Mouse (Mus musculus) forebrain, embryonic 12.5 days (tissue): Measurements from ENCODE around the gene Tmod1. TPM values are rescaled to one million over a fixed set of nuclear protein-coding genes. Genes with fewer than 3 reads are reported as not detected.

Source experiments
- ATAC-seq: fragments of 200-750 bp; cut with Nextera tagmentation; 2 replicates; pipeline ENCODE4 v1.8.0; 2017; ENCODE audit warnings: moderate TSS enrichment; ENCODE audit not compliant: low FRiP score
- H3K27ac ChIP-seq: fragments of 300-500 bp; sonication (generic); 2 replicates; pipeline ENCODE4 v1.5.1; 2016; ENCODE audit warnings: mild to moderate bottlenecking
- H3K27me3 ChIP-seq: fragments of 300-500 bp; sonication (generic); 2 replicates; pipeline ENCODE4 v1.6.1; 2016; ENCODE audit warnings: mild to moderate bottlenecking
- H3K36me3 ChIP-seq: fragments of 300-500 bp; sonication (generic); replicated peaks from 2 replicates; pipeline ENCODE4 v1.6.1; 2016; ENCODE audit warnings: mild to moderate bottlenecking
- H3K4me1 ChIP-seq: fragments of 300-500 bp; sonication (generic); 2 replicates; pipeline ENCODE4 v1.6.1; 2016
- H3K4me2 ChIP-seq: fragments of 300-500 bp; sonication (generic); 2 replicates; pipeline ENCODE4 v1.6.1; 2016; ENCODE audit warnings: mild to moderate bottlenecking, moderate library complexity
- H3K4me3 ChIP-seq: fragments of 300-500 bp; sonication (generic); replicated peaks from 2 replicates; pipeline ENCODE4 v1.5.1; 2016; ENCODE audit warnings: mild to moderate bottlenecking
- H3K9ac ChIP-seq: fragments of 300-500 bp; sonication (generic); 2 replicates; pipeline ENCODE4 v1.6.1; 2016; ENCODE audit warnings: mild to moderate bottlenecking
- H3K9me3 ChIP-seq: fragments of 300-500 bp; sonication (generic); 2 replicates; pipeline ENCODE4 v1.6.1; 2016
- WGBS: fragments of 180-500 bp; shearing (Covaris S2); methylation state at CpG from one replicate; pipeline ENCODE4 v1.1.7; 2016; 5-methylcytosine and 5-hydroxymethylcytosine counted together
- polyA plus RNA-seq: library from polyadenylated mRNA; unstranded; fragments of >200 nt; fragmentation: Nextera tagmentation; extraction: Ambion mirVana; gene quantifications from 2 replicates; pipeline ENCODE4 v1.2.1, GENCODE M21; 2016

The Tmod1 gene
- 0.67 and 1.1 TPM in 2 replicates for polyA plus RNA-seq

GRCm38 (mm10) chr4:46038892-46039751 lies at the start of gene Tmod1:
TSS of gene Tmod1 (plus strand) at chr4:46038935.
- H3K27me3 ChIP-seq = peaks cover 53% of the 10 kb centered on the region
- under 1% methylated on average over 53 of the region's 72 CpGs for WGBS
- H3K27ac ChIP-seq = no peak within 1 kb of the TSS

GRCm38 (mm10) chr4:45990427-45991135 lies 48.2 kb upstream of the Tmod1 start:
- no peak overlapping the region for H3K27ac ChIP-seq
- H3K4me3 ChIP-seq = no peak overlapping the region
- ATAC-seq = no peak
- H3K9ac ChIP-seq = no peak overlapping the region
- no peaks in the 10 kb centered on the region for H3K27me3 ChIP-seq
- H3K9me3 ChIP-seq = no peaks in the 10 kb centered on the region
- no peaks in the 10 kb centered on the region for H3K4me1 ChIP-seq
- no peak overlapping the region for H3K4me2 ChIP-seq
- no peaks in the 10 kb centered on the region for H3K36me3 ChIP-seq
- WGBS = 78% methylated on average over 6 of the region's 6 CpGs

More at GRCm38 (mm10) chr4:46038892-46039751, at the start of gene Tmod1:
- ATAC-seq = 0 out of 2 replicates have a peak, but pooled peaks have one; percentile 55
- Histone ChIP-seq H3K9me3 (no peaks in the 10 kb centered on the region), H3K4me2 (peak within 1 kb of the TSS; percentile 91), H3K9ac (peak within 1 kb of the TSS; percentile 65), H3K36me3 (no peaks in the 10 kb centered on the region), H3K4me3 (peak within 1 kb of the TSS; percentile 53), H3K4me1 (peaks cover 33% of the 10 kb centered on the region)

- no peak overlapping the region for H3K9ac ChIP-seq
- no peaks in the 10 kb centered on the region for H3K36me3 ChIP-seq
- no peak overlapping the region for H3K4me3 ChIP-seq
- ATAC-seq = no peak
- H3K27me3 ChIP-seq = no peaks in the 10 kb centered on the region
- WGBS = 87% methylated on average over 4 of the region's 4 CpGs
- no peak overlapping the region for H3K27ac ChIP-seq
- H3K9me3 ChIP-seq = no peaks in the 10 kb centered on the region
- H3K4me2 ChIP-seq = no peak overlapping the region
- no peaks in the 10 kb centered on the region for H3K4me1 ChIP-seq
Measured at GRCm38 (mm10) chr4:45998536-45998935, 40.2 kb upstream of the Tmod1 start.

- Histone ChIP-seq H3K9ac (no peak overlapping the region), H3K4me1 (no peaks in the 10 kb centered on the region), H3K36me3 (0 out of 2 replicates have a peak, but pooled peaks cover 3% of the 10 kb centered on the region), H3K27me3 (no peaks in the 10 kb centered on the region), H3K9me3 (no peaks in the 10 kb centered on the region), H3K27ac (no peak overlapping the region), H3K4me2 (no peak overlapping the region), H3K4me3 (no peak overlapping the region)
- WGBS = 92% methylated on average over 5 of the region's 5 CpGs
- ATAC-seq = no peak
Measured at GRCm38 (mm10) chr4:46008142-46008793, 30.5 kb upstream of the Tmod1 start.

GRCm38 (mm10) chr4:46011698-46012097 lies 27.0 kb upstream of the Tmod1 start:
- 91% methylated on average over 2 of the region's 2 CpGs for WGBS
- Histone ChIP-seq H3K4me3 (no peak overlapping the region), H3K27ac (no peak overlapping the region), H3K9ac (no peak overlapping the region), H3K36me3 (0 out of 2 replicates have a peak, but pooled peaks cover 3% of the 10 kb centered on the region), H3K9me3 (no peaks in the 10 kb centered on the region), H3K4me2 (no peak overlapping the region), H3K27me3 (no peaks in the 10 kb centered on the region), H3K4me1 (no peaks in the 10 kb centered on the region)
- no peak for ATAC-seq

GRCm38 (mm10) chr4:46015605-46016004 lies 23.1 kb upstream of the Tmod1 start:
- Histone ChIP-seq H3K4me3 (no peak overlapping the region), H3K36me3 (no peaks in the 10 kb centered on the region), H3K9me3 (no peaks in the 10 kb centered on the region), H3K4me1 (no peaks in the 10 kb centered on the region), H3K9ac (no peak overlapping the region), H3K4me2 (no peak overlapping the region), H3K27me3 (no peaks in the 10 kb centered on the region), H3K27ac (no peak overlapping the region)
- ATAC-seq = no peak
- WGBS = 85% methylated on average over 1 of the region's 1 CpGs

- Histone ChIP-seq H3K9me3 (no peaks in the 10 kb centered on the region), H3K27me3 (no peaks in the 10 kb centered on the region), H3K4me1 (no peaks in the 10 kb centered on the region), H3K4me2 (no peak overlapping the region), H3K4me3 (no peak overlapping the region), H3K9ac (no peak overlapping the region), H3K36me3 (no peaks in the 10 kb centered on the region), H3K27ac (no peak overlapping the region)
- ATAC-seq = no peak
- WGBS = 85% methylated on average over 3 of the region's 3 CpGs
Measured at GRCm38 (mm10) chr4:46023021-46023481, 15.7 kb upstream of the Tmod1 start.

GRCm38 (mm10) chr4:46025893-46026292 lies 12.8 kb upstream of the Tmod1 start:
- no peak overlapping the region for H3K4me3 ChIP-seq
- no peaks in the 10 kb centered on the region for H3K9me3 ChIP-seq
- ATAC-seq = no peak
- no peak overlapping the region for H3K9ac ChIP-seq
- H3K36me3 ChIP-seq = no peaks in the 10 kb centered on the region
- H3K27me3 ChIP-seq = no peaks in the 10 kb centered on the region
- H3K4me2 ChIP-seq = no peak overlapping the region
- no peak overlapping the region for H3K27ac ChIP-seq
- WGBS = 42% methylated on average over 7 of the region's 7 CpGs
- H3K4me1 ChIP-seq = no peaks in the 10 kb centered on the region

GRCm38 (mm10) chr4:46028224-46028623 lies 10.5 kb upstream of the Tmod1 start:
- no peak for ATAC-seq
- Histone ChIP-seq H3K4me2 (no peak overlapping the region), H3K27me3 (0 out of 2 replicates have a peak, but pooled peaks cover under 1% of the 10 kb centered on the region), H3K27ac (no peak overlapping the region), H3K4me3 (no peak overlapping the region), H3K9me3 (no peaks in the 10 kb centered on the region), H3K36me3 (no peaks in the 10 kb centered on the region), H3K9ac (no peak overlapping the region), H3K4me1 (0 out of 2 replicates have a peak, but pooled peaks cover 3% of the 10 kb centered on the region)
- WGBS = 69% methylated on average over 6 of the region's 6 CpGs

- Histone ChIP-seq H3K9me3 (no peaks in the 10 kb centered on the region), H3K4me2 (no peak overlapping the region), H3K4me1 (0 out of 2 replicates have a peak, but pooled peaks cover 3% of the 10 kb centered on the region), H3K36me3 (no peaks in the 10 kb centered on the region), H3K4me3 (no peak overlapping the region), H3K9ac (no peak overlapping the region), H3K27me3 (0 out of 2 replicates have a peak, but pooled peaks cover 3% of the 10 kb centered on the region), H3K27ac (no peak overlapping the region)
- ATAC-seq = no peak
- WGBS = 92% methylated on average over 4 of the region's 4 CpGs
Measured at GRCm38 (mm10) chr4:46028781-46029180, 10.0 kb upstream of the Tmod1 start.

GRCm38 (mm10) chr4:46029552-46029951 lies 9.2 kb upstream of the Tmod1 start:
- no peak overlapping the region for H3K9ac ChIP-seq
- 0 out of 2 replicates have a peak, but pooled peaks cover 3% of the 10 kb centered on the region for H3K4me1 ChIP-seq
- no peak for ATAC-seq
- H3K4me2 ChIP-seq = no peak overlapping the region
- no peak overlapping the region for H3K4me3 ChIP-seq
- H3K36me3 ChIP-seq = no peaks in the 10 kb centered on the region
- no peaks in the 10 kb centered on the region for H3K9me3 ChIP-seq
- H3K27me3 ChIP-seq = 0 out of 2 replicates have a peak, but pooled peaks cover 5% of the 10 kb centered on the region
- 56% methylated on average over 9 of the region's 9 CpGs for WGBS
- H3K27ac ChIP-seq = no peak overlapping the region

- Histone ChIP-seq H3K9me3 (no peaks in the 10 kb centered on the region), H3K27me3 (peaks cover 16% of the 10 kb centered on the region), H3K4me1 (0 out of 2 replicates have a peak, but pooled peaks cover 3% of the 10 kb centered on the region), H3K36me3 (no peaks in the 10 kb centered on the region), H3K27ac (no peak overlapping the region), H3K4me2 (no peak overlapping the region), H3K9ac (no peak overlapping the region), H3K4me3 (no peak overlapping the region)
- WGBS = 72% methylated on average over 9 of the region's 9 CpGs
- ATAC-seq = no peak
Measured at GRCm38 (mm10) chr4:46032448-46032847, 6.3 kb upstream of the Tmod1 start.
